Mouse (Mus musculus): ENCODE data around the gene Lrriq4. TPM values are rescaled to one million over a fixed set of nuclear protein-coding genes. Genes with fewer than 3 reads are reported as not detected.
A peak's percentile ranks its signal among the peaks of the same experiment; 100 is the strongest.

Lrriq4 gene
- not detected in 3 replicates for total RNA-seq (2017)

DNA sequence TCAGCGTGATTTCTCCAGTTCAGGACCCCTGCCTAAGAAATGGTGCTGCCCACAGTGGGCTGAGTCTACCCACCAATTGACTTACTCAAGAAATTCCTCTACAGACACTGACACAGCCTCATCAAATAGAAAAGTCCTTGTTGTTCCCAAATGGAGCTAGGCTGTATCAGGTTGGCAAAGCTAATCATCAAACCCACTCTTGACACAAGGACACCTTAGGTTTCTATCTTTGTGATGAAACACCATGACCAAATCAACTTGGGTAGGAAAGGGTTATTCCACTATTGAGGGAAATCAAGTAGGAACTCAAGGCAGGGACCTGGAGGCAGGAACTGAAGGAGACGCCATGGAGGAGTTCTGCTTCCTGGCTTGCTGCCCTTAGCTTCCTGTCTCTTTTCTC is at the start of gene Lrriq4:
Lrriq4 (plus strand) TSS at position 301 of the 400 bp plus-strand sequence.
- ATAC-seq (replicated peaks; ENCODE audit: insufficient number of reproducible peaks, low FRiP score, low TSS enrichment, poor library complexity, severe bottlenecking), result no peak

- ATAC-seq (replicated peaks; ENCODE audit: insufficient number of reproducible peaks, low FRiP score, low TSS enrichment, poor library complexity, severe bottlenecking), result no peak
Measured at GRCm38 (mm10) chr3:30595111-30595832, 49.0 kb upstream of the Lrriq4 start.

- ATAC-seq (replicated peaks; ENCODE audit: insufficient number of reproducible peaks, low FRiP score, low TSS enrichment, poor library complexity, severe bottlenecking), result no peak
Measured at GRCm38 (mm10) chr3:30597271-30597670, 47.0 kb upstream of the Lrriq4 start.

GRCm38 (mm10) chr3:30599711-30600545 is 44.4 kb upstream of the Lrriq4 start, which contains the start of gene Actrt3:
Gene Actrt3, minus strand, starts transcription at chr3:30599939.
- no peak for ATAC-seq (replicated peaks; ENCODE audit: insufficient number of reproducible peaks, low FRiP score, low TSS enrichment, poor library complexity, severe bottlenecking)

GRCm38 (mm10) chr3:30600717-30601116 is 43.6 kb upstream of the Lrriq4 start:
- ATAC-seq (replicated peaks; ENCODE audit: insufficient number of reproducible peaks, low FRiP score, low TSS enrichment, poor library complexity, severe bottlenecking), result no peak

- peak; percentile 15; the same call in 1 of the 2 replicates for ATAC-seq (replicated peaks; ENCODE audit: insufficient number of reproducible peaks, low FRiP score, low TSS enrichment, poor library complexity, severe bottlenecking)
Measured at GRCm38 (mm10) chr3:30601175-30601574, 43.1 kb upstream of the Lrriq4 start.

DNA sequence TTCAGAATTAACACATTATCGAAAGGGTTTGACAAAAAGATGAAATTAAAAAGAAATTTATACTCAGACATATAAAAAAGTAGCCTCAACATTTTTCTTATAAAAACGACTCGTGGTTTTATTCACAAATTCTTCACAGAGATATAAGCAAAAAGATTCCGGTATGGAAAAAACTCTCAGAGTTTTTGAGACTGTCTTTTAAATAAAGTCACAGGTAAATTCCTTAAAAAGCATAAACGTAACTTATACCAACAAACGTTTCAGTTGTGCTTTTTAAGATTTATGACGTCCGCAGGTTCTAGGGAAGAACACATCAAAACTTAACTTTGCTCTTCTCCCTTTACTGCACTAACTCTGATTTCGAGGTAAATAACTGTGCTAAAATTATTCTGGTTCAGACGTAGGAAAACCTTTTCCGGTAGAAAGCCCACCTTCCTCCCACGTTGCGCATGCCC is 42.7 kb upstream of the Lrriq4 start:
- ATAC-seq (replicated peaks; ENCODE audit: insufficient number of reproducible peaks, low FRiP score, low TSS enrichment, poor library complexity, severe bottlenecking), result no peak

DNA sequence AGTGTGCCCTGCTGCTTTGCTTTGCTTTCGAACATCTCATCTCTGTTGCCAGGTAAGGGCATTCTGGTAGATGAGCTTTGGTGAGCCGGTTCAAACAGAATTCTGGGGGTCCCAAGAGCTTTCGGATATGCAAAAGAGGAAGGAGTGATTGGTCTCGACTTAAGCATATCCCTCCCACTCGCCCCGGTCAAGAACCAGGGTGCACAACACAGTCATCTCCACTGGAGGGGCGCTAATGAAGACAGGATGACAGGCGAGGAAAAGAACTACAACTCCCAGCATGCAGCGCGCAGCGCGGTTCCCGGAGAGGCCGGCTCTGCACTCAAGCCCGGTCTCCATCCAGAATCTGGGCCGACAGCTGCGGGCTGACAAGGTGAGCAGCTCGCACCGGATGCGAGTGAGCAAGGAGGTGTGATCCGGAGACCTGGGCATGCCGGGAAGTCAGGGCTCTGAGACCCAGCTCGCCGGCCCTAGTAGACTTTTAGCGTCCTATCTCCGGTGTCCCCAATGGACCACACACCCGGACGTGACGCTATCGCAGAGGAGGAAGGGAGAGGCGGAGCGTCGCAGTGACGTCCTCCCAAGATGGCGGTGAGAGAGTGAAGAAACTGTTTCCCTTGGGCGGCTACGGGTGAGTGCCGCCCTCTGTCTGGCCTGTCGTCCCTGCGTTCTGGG is 42.1 kb upstream of the Lrriq4 start, which contains the start of gene Mynn:
Mynn (plus strand) TSS at position 1 of the 675 bp plus-strand sequence.
- ATAC-seq (replicated peaks; ENCODE audit: insufficient number of reproducible peaks, low FRiP score, low TSS enrichment, poor library complexity, severe bottlenecking), result peak; percentile 88

DNA sequence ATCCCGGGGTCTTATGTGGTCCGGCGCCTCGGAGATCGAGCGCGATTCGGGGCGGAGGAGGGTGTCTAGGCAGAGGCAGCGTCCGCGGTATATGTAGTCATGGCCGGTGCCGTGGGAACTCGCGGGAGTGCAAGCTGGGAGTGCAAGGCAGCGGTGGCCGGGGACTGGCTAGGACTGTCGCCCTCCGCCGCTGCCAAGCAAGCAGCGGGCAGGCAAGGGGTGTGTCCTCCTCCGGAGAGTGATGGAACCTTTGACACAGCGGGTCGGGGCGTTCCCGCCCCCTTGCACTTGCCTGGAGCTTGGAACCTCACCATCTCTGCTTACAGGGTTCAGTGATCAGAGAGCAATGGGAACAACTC is 41.6 kb upstream of the Lrriq4 start:
- ATAC-seq (replicated peaks; ENCODE audit: insufficient number of reproducible peaks, low FRiP score, low TSS enrichment, poor library complexity, severe bottlenecking), result peak; percentile 56

GRCm38 (mm10) chr3:30603256-30603655 is 41.1 kb upstream of the Lrriq4 start:
- no peak for ATAC-seq (replicated peaks; ENCODE audit: insufficient number of reproducible peaks, low FRiP score, low TSS enrichment, poor library complexity, severe bottlenecking)

GRCm38 (mm10) chr3:30608999-30609398 is 35.3 kb upstream of the Lrriq4 start:
- no peak for ATAC-seq (replicated peaks; ENCODE audit: insufficient number of reproducible peaks, low FRiP score, low TSS enrichment, poor library complexity, severe bottlenecking)

DNA sequence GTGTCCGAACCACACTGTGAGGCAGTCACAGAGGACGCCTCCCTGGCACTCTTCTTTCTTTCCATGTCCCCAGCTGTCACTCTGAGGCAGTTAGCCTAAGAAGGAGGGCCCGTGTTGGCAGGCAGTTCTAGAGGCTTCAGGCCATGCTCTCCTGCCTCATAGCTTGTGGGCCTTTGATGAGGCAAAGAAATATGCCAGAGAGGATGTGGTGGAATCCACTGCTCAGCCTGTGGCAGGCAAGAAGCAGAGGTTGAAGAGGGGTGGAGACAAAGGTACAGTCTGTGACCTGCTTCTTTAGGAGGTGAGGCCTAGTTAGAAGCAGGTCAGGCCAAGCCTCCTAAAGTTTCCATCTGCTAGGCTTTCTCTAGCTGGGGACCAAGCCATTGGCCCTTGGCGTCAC is 33.4 kb upstream of the Lrriq4 start:
- no peak for ATAC-seq (replicated peaks; ENCODE audit: insufficient number of reproducible peaks, low FRiP score, low TSS enrichment, poor library complexity, severe bottlenecking)

GRCm38 (mm10) chr3:30620132-30620531 is 24.2 kb upstream of the Lrriq4 start:
- ATAC-seq (replicated peaks; ENCODE audit: insufficient number of reproducible peaks, low FRiP score, low TSS enrichment, poor library complexity, severe bottlenecking), result no peak

DNA sequence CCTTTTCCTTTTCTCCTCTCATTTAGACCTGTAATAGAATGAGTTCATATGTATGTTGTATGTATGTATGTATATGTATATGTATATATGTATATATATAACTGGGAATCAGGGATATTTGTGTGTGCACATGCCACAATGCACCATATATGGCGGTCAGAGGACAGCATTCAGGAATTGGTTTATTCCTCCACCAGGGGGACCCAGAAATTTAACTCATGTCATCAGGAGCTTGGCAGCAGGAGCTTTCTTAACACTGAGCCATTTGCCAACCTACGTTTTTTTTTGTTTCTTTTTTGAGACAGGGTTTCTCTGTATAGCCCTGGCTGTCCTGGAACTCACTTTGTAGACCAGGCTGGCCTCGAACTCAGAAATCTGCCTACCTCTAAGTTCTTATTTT is 10.6 kb upstream of the Lrriq4 start:
- ATAC-seq (replicated peaks; ENCODE audit: insufficient number of reproducible peaks, low FRiP score, low TSS enrichment, poor library complexity, severe bottlenecking), result no peak

- ATAC-seq (replicated peaks; ENCODE audit: insufficient number of reproducible peaks, low FRiP score, low TSS enrichment, poor library complexity, severe bottlenecking), result no peak
Measured at GRCm38 (mm10) chr3:30635629-30636028, 8.7 kb upstream of the Lrriq4 start.

DNA sequence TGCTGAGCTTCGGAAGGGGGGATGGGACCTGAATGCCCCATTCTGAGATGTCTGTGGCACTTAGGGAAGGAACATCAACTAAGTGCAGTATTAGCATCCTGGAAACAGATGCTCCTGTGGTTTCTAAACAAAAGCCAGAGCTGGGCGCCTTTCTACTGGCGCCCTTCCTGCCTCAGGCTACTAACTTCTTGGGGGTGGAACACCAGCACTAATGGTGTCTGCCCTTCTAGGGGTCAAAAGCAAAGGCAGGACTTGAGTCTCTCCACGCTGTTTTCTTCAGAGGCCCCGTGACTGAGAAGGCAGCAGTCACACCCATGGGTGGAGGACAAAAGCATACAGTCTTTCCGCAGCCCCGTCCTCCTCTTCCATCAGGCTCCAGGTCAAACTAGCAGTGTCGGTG is 2.5 kb downstream of the Lrriq4 start:
- ATAC-seq (replicated peaks; ENCODE audit: insufficient number of reproducible peaks, low FRiP score, low TSS enrichment, poor library complexity, severe bottlenecking), result no peak

- peak; percentile 80 for ATAC-seq (replicated peaks; ENCODE audit: insufficient number of reproducible peaks, low FRiP score, low TSS enrichment, poor library complexity, severe bottlenecking)
Measured at GRCm38 (mm10) chr3:30647440-30648090, 3.3 kb downstream of the Lrriq4 start, which contains the start of gene Lrrc34. Gene Lrrc34, minus strand, starts transcription at chr3:30647869.

DNA sequence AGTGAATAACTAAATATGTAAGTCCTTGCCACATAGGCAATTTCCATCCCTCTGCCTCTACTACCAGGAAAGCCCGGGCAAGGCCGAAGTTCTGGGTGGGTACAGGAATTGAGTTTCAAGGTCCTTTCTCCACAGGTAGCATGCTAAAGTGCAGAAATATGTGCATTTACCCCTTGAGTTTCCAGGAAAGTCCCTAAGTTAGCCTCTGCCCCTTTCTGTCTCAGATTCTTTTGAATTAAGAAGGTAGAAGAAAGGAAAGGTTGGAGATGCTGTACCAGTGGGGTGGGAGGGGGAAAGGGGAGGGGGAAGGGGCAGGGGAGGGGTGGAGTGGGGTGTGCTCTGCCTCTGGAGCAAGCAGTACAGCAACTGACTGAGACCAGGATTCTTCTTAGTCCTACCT is 4.2 kb downstream of the Lrriq4 start:
- ATAC-seq (replicated peaks; ENCODE audit: insufficient number of reproducible peaks, low FRiP score, low TSS enrichment, poor library complexity, severe bottlenecking), result no peak

Measured in monocyte, adult 5-6 weeks (primary cell).